Mouse (Mus musculus) spleen, postnatal 4 days (tissue): ENCODE results near the gene Sypl.

Experiments used
- DNase-seq, 2 experiments: peaks; one replicate each; pipeline ENCODE4 v3.0.0; 2022; ENCODE audit warnings: low spot score in 2 of 2

Sypl gene

GRCm38 (mm10) chr12:32953596-32954215 is at the start of gene Sypl:
TSS of gene Sypl (plus strand) at chr12:32953891.
- peak; percentile 94 to 95 for DNase-seq

GRCm38 (mm10) chr12:32909686-32910085 is 44.0 kb upstream of the Sypl start:
- no peak for DNase-seq

GRCm38 (mm10) chr12:32910092-32910491 is 43.6 kb upstream of the Sypl start:
- DNase-seq = no peak

DNA sequence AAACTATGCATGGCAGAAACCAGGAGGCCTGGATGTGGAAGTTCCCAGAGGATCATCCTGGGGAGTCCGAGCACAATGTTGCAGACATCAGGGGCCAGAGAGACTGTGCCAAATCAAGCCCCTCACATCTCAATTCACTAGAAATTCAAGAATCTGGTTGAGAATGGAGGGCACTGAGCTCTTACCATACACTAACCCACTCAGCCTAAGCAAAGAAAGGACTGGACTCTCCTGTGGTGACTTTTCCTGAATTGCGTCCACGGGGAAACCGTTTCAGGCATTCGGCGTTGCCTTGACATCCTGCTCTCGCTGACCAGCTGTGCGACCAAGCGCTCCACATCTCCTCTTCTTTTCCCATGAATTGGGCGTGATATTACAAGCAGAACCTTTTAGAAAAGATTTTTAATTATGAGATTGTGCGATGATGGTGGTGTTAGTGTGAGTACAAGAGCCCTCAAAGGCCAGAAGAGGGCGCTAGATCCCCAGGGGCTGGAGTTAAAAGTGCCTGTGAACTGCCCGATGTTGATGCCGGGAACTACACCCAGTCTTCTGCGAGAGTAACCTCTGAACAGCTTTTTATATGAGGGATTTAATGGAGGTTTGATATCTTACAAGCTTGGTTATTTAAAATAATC is 43.0 kb upstream of the Sypl start:
- no peak for DNase-seq

GRCm38 (mm10) chr12:32911569-32911968 is 42.1 kb upstream of the Sypl start:
- no peak for DNase-seq

DNA sequence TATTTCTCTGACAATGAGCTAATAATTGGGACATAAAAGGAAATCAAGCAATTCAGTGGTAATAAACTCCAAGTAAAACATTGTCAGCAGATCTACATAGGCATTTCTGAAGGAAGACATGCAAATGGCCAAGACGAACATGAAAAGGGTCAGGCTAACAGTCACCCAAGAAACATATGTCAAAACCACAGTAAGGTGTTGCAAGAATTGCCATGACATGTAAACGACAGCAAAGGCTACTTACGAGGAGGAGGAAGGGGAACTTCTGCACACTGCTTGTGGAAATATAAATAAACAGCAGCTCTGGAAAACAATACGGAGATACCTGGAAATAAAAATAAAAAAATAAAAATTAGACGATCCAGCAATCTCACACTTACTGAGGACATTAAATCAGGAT is 40.9 kb upstream of the Sypl start:
- no peak for DNase-seq

GRCm38 (mm10) chr12:32918683-32919082 is 35.0 kb upstream of the Sypl start:
- no peak for DNase-seq

DNA sequence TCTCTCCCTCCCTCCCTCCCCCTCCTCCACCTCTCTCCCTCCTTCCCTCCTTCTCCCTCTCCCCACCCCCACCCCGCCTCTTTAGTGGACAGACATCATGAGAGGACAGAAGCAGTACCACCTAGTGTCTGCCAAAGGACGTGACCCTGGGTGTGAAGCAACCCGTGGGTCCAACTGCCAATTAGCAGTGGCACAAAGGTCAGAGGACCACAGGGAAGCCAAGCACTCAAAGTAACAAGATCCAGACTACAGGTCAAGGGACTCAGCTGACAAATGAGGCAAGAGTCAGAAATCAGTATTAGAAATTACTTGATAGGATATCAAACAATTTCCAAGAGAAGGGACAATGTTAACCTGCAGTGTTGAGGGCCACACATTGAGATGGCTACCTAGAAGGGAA is 34.6 kb upstream of the Sypl start:
- DNase-seq = no peak

- DNase-seq = no peak
Measured at GRCm38 (mm10) chr12:32919527-32919926, 34.2 kb upstream of the Sypl start.

- DNase-seq = peak; percentile 64 to 87
Measured at GRCm38 (mm10) chr12:32920185-32920788, 33.4 kb upstream of the Sypl start.

DNA sequence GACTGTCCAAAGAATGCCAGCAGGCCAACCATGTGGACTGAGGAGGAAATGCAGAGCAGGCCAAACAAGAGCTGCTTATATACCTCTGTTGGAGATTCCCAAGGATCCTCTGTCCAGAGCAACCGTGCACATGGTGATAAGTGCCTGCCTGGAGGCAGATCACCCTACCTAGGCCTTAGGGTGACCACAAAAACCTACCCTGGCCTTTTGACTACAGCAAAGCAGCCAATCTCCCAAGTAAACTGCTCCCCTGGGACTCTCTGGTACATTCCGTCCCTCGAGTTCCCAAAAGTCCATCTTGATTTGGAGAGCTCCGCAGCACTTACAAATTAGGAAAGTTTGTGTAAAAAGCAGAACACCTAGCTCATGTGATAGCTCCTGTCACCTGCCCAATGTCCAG is 32.6 kb upstream of the Sypl start:
- DNase-seq = no peak

- DNase-seq = no peak
Measured at GRCm38 (mm10) chr12:32921532-32922131, 32.1 kb upstream of the Sypl start.

GRCm38 (mm10) chr12:32924245-32924644 is 29.4 kb upstream of the Sypl start:
- no peak for DNase-seq

DNA sequence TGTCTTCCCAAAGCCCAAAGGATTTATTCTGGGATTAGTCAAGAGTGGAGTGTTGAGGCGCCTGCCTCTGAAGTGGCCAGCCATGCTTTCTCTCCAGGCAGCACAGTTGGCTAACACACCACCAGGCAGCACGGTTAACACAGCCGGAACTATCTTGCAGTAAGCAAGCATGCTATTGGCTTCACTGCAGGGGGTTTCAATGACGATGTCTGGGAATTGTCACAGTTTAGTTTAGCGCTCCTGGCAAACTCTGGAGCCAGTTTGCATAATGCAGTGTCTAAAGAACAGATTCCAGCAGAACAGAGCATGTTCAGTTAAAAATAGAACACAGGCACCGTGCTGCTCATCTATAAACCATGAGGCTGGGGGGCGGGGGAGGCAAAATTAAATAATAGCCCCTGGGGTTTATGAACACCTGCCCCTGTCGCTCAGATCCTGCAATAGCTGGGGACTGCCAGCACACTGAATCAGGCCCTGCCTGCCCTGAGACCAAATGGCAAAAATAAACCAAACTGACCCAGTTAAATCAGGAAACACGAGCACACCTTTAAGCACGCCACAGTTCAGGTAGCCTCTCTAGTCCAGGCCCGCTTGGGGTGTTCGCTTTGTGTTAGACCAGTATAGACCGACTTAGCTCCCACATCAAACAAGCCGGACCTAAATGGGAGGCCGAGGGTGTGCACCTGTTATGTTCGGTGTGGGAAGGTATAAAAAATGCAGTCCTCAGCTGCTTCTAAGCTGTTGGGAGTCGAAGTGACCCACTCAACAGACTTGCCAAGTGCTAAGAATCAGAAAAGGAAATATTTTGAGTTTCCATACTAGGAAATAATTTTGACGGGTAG is 27.1 kb upstream of the Sypl start:
- no peak for DNase-seq

GRCm38 (mm10) chr12:32927231-32927835 is 26.4 kb upstream of the Sypl start:
- no peak for DNase-seq

DNA sequence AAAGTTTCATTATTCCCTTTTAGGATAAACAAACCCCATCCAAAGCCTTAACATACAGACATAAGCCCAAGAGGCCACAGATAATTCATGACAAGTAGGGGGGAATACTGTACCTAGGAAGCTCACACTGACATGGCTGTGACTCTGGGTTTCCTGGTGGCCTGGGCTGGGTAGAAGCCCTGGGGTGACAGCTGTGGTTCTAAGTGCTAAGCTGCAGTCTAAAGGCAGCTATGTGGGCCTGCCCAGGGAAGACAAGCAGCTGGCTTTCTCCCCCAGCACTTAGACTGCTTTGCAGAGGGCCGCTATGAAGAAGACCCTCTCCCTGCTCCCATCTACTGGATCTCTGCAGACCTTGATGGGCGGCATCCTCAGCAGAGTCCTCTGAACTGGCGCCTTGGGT is 25.5 kb upstream of the Sypl start:
- no peak for DNase-seq

DNA sequence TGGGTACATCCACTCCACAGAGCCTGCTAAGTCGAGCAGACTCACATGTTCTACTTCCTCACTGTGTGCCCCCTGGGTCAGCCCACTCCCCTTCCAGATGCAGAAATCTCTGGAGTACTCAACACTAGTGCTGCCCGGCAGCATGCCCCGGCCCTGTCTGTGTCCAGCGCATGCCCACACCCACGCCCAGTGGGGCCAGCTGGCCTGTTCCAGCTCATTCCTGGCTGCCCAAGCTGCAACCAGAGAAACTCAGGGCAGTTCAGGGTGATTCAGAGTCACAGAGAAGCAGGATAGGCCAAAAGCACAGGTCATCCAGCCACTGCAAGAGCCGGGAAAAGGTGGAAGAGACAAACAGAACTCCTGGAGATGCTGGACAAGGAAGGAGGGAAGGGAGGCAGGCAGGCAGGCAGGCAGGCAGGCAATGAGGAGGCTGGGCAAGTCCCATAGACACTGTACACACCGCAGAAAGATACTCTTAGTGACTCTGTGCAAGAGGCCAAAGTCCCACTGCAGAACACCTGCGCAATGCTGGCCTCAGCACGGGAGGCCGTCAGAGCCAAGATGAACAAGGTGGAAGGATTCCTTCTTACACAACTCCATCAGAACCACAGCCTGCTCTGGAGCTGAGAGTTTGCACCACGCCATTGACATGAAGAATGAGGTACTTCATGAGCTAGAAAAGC is 23.7 kb upstream of the Sypl start:
- no peak for DNase-seq

DNA sequence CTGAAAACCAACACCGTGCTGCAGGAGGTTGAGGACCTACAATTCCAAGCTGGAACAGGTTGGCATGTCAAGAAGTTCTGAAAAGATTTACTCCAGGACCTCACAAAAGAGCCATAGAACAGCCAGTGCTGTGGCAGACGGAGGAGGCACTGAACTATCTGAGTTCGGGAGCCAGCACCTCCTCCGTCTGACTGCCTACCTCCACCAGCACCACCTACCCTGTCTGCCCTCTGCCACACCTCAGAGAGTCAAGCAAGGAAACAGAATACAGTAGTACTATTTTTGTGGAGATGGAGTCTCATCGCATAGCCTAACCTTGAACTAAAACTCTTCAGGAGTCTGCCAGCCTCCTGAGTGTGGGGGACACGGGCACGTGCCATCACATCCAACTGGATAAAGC is 23.1 kb upstream of the Sypl start:
- no peak for DNase-seq

DNA sequence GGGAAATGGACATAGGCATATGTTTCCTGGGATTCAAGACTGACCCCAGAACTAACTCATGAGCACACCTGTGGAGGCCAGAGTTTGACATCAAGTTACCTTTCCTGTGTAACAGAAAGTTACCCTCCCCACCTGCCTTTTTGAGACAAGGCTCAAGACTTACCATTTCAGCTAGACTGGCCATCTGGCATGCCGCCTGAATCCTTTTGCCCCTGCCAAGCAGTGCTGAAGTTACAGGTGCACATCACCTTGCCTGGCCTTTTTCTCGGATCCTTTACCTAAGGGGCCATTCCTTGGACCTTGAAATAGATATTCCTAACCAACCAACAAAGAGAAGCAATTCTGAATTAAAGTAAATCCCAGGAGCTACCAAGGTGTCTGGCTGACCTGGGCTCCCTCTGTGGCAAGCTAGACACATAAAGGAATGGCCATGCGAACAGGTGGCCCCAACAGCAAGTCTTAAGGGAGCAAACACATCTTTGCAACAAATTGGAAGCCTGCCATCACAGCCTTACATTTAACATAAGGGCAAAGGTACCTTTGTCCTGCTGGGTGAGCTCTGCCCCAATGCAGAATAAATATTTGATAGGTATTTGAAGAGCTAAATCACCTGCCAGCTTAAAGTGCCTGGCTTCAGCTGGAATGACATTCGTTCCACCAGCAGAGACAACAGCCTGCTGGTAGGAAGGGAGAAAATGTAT is 17.3 kb upstream of the Sypl start:
- peak in 1 of 2 experiments; percentile 39 for DNase-seq

GRCm38 (mm10) chr12:32941141-32941540 is 12.6 kb upstream of the Sypl start:
- DNase-seq = no peak
